Mouse (Mus musculus) frontal cortex, postnatal 36 days (tissue): ENCODE results near the gene Gm21992.

Experiments
- DNase-seq, 2 experiments: peaks; one replicate each; pipeline ENCODE4 v3.0.0; 2022; ENCODE audit warnings: low spot score in 2 of 2

The Gm21992 gene

GRCm38 (mm10) chr19:4712156-4712780 is 99.1 kb downstream of the Gm21992 start:
- DNase-seq, result peak in 1 of 2 experiments; percentile 44

GRCm38 (mm10) chr19:4711601-4712155 is 99.7 kb downstream of the Gm21992 start:
- DNase-seq, result no peak

- peak; percentile 80 to 92 for DNase-seq
Observed at GRCm38 (mm10) chr19:4711098-4711600, 100.3 kb downstream of the Gm21992 start, which contains the start of gene Sptbn2. TSS of gene Sptbn2 (plus strand) at chr19:4711167.

GRCm38 (mm10) chr19:4708765-4709164 is 102.6 kb downstream of the Gm21992 start:
- DNase-seq, result no peak

- no peak for DNase-seq
Observed at GRCm38 (mm10) chr19:4701221-4701620, 110.2 kb downstream of the Gm21992 start.

- no peak for DNase-seq
Observed at GRCm38 (mm10) chr19:4700656-4701055, 110.8 kb downstream of the Gm21992 start.

GRCm38 (mm10) chr19:4699821-4700220 is 111.6 kb downstream of the Gm21992 start:
- DNase-seq, result no peak

- DNase-seq, result peak; percentile 60 to 74
Observed at GRCm38 (mm10) chr19:4698856-4699255, 112.6 kb downstream of the Gm21992 start.

- DNase-seq, result peak; percentile 86 to 89
Observed at GRCm38 (mm10) chr19:4698205-4698677, 113.2 kb downstream of the Gm21992 start, which contains the start of gene Gm960. TSS of gene Gm960 (minus strand) at chr19:4698668.

- DNase-seq, result no peak
Observed at GRCm38 (mm10) chr19:4697721-4698120, 113.7 kb downstream of the Gm21992 start.

- no peak for DNase-seq
Observed at GRCm38 (mm10) chr19:4697121-4697520, 114.3 kb downstream of the Gm21992 start.

- no peak for DNase-seq
Observed at GRCm38 (mm10) chr19:4694346-4694745, 117.1 kb downstream of the Gm21992 start.
